8 mouse cellular contexts compared by ENCODE assay signal in genomic region chr10:72391397-72391796, GRCm38 (mm10).
A peak's percentile ranks its signal among the peaks of the same experiment; 100 is the strongest.
DNase-seq lines count a peak whose midpoint lies in the region; ATAC-seq and TF ChIP-seq lines count a peak whose summit lies in the region.
"Had no signal": no experiment of that assay in that cellular context is flagged by ENCODE, and none has a peak within 500 bp of the region (broad histone marks: within the 10 kb centered on the region; RNA-seq: fewer than 3 reads in every experiment).

No protein-coding gene starts in this region.

- peak; percentile 47 for TF ChIP-seq CTCF in hindbrain, postnatal 0 days (IDR thresholded peaks at IDR 0.05; ENCODE audit: low read depth)
- TF ChIP-seq CTCF in brain, embryonic 14.5 days (IDR thresholded peaks at IDR 0.05; ENCODE audit: borderline replicate concordance, extremely low read depth, insufficient read depth, insufficient read length) = peak; percentile 20; the same call in 1 of the 2 replicates

- no peaks in the 10 kb centered on the region for H3K9me3 ChIP-seq in hindbrain, postnatal 0 days (ENCODE audit: low read length)
- no peaks in the 10 kb centered on the region for H3K9me3 ChIP-seq in hindbrain, embryonic 16.5 days (ENCODE audit: control insufficient read depth, low read length)
- H3K9me3 ChIP-seq: lung, embryonic 15.5 days had no signal

- H3K9ac ChIP-seq in hindbrain, postnatal 0 days (replicated peaks; ENCODE audit: low read length) = no peak overlapping the region
- no peak overlapping the region for H3K9ac ChIP-seq in hindbrain, embryonic 16.5 days (ENCODE audit: low read depth, low read length)
- H3K9ac ChIP-seq: lung, embryonic 15.5 days had no signal

- no peaks in the 10 kb centered on the region for H3K27me3 ChIP-seq in hindbrain, postnatal 0 days (ENCODE audit: insufficient read depth, low read length)
- H3K27me3 ChIP-seq in hindbrain, embryonic 16.5 days (replicated peaks; ENCODE audit: control insufficient read depth, insufficient read depth, low read length) = no peaks in the 10 kb centered on the region
- H3K27me3 ChIP-seq: lung, embryonic 15.5 days had no signal

- no peak overlapping the region for H3K27ac ChIP-seq in hindbrain, postnatal 0 days
- no peak overlapping the region for H3K27ac ChIP-seq in hindbrain, embryonic 16.5 days (ENCODE audit: low read depth, low read length)
- H3K27ac ChIP-seq: lung, embryonic 15.5 days had no signal

- DNase-seq in hindbrain, postnatal 0 days (ENCODE audit: low spot score) = peak; percentile 15
- peak; percentile 5 for DNase-seq in urinary bladder, postnatal 14 days (ENCODE audit: low spot score)
- DNase-seq in urinary bladder, postnatal 36 days (ENCODE audit: low spot score in 2 of 2) = no peak
- no peak for DNase-seq in brain, embryonic 14.5 days (ENCODE audit: low read depth)
- DNase-seq in c-Kit-positive CD71-positive TER-119-positive erythroid progenitor cells, embryonic 14.5 days (ENCODE audit: low spot score) = no peak
- no peak for DNase-seq in right cerebral cortex, postnatal 14 days

- 92% methylated on average over 1 of the region's 1 CpGs for WGBS in hindbrain, postnatal 0 days
- WGBS in hindbrain, embryonic 16.5 days = 92% methylated on average over 1 of the region's 1 CpGs

- no peaks in the 10 kb centered on the region for H3K36me3 ChIP-seq in hindbrain, postnatal 0 days (ENCODE audit: insufficient read depth, low read length)
- H3K36me3 ChIP-seq in hindbrain, embryonic 16.5 days (ENCODE audit: control insufficient read depth, insufficient read depth, low read length) = no peaks in the 10 kb centered on the region
- H3K36me3 ChIP-seq: lung, embryonic 15.5 days had no signal

- ATAC-seq in hindbrain, postnatal 0 days = no peak
- ATAC-seq in hindbrain, embryonic 16.5 days = no peak

- no peak overlapping the region for H3K4me2 ChIP-seq in hindbrain, postnatal 0 days (ENCODE audit: low read depth, low read length)
- no peak overlapping the region for H3K4me2 ChIP-seq in hindbrain, embryonic 16.5 days (ENCODE audit: low read length)
- H3K4me2 ChIP-seq: lung, embryonic 15.5 days had no signal

- no peaks in the 10 kb centered on the region for H3K4me1 ChIP-seq in hindbrain, postnatal 0 days (ENCODE audit: insufficient read depth, low read length)
- H3K4me1 ChIP-seq in hindbrain, embryonic 16.5 days (ENCODE audit: control insufficient read depth, insufficient read depth, low read depth, low read length) = no peaks in the 10 kb centered on the region
- H3K4me1 ChIP-seq: lung, embryonic 15.5 days had no signal

- H3K4me3 ChIP-seq in hindbrain, postnatal 0 days (ENCODE audit: low read length) = no peak overlapping the region
- H3K4me3 ChIP-seq in hindbrain, embryonic 16.5 days (ENCODE audit: low read length) = no peak overlapping the region
- H3K4me3 ChIP-seq: lung, embryonic 15.5 days had no signal

- no peak for TF ChIP-seq POLR2A in brain, embryonic 14.5 days (IDR thresholded peaks at IDR 0.05; ENCODE audit: borderline replicate concordance, extremely low read depth, insufficient read depth, insufficient read length, poor library complexity, severe bottlenecking)

Comparison
In these comparisons a context has a peak if more than half of its experiments do, and no peak if none do; other contexts are left out.
1. DNase-seq: peak in hindbrain, postnatal 0 days (single experiment) and urinary bladder, postnatal 14 days (single experiment); none in urinary bladder, postnatal 36 days (0 of 2), brain, embryonic 14.5 days (single experiment), c-Kit-positive CD71-positive TER-119-positive erythroid progenitor cells, embryonic 14.5 days (single experiment) and right cerebral cortex, postnatal 14 days (single experiment).